Mouse (Mus musculus) E14TG2a.4 (cell line): Measurements from ENCODE around the gene Hacl1.
A peak's percentile ranks its signal among the peaks of the same experiment; 100 is the strongest.

Experiments used
- H3K27me3 ChIP-seq: 2 replicates; pipeline ENCODE4 v1.6.1; 2014; ENCODE audit warnings: low read length, control low read depth; ENCODE audit not compliant: insufficient read depth
- H3K36me3 ChIP-seq: 2 replicates; pipeline ENCODE4 v1.6.1; 2014; ENCODE audit warnings: low read length, control low read depth; ENCODE audit not compliant: insufficient read depth
- H3K4me1 ChIP-seq: replicated peaks from 2 replicates; pipeline ENCODE4 v1.6.1; 2014; ENCODE audit warnings: low read depth, low read length, control low read depth
- H3K4me3 ChIP-seq: replicated peaks from 2 replicates; pipeline ENCODE4 v1.5.1; 2014; ENCODE audit warnings: mild to moderate bottlenecking, low read length
- H3K9me3 ChIP-seq: 2 replicates; pipeline ENCODE4 v1.6.1; 2014; ENCODE audit warnings: low read length, control low read depth
- CTCF ChIP-seq: conservative IDR thresholded peaks from 2 replicates; pipeline ENCODE4 v1.5.1; 2014; ENCODE audit warnings: low read length
- NANOG ChIP-seq: IDR thresholded peaks from 2 replicates; pipeline ENCODE4 v1.6.1; 2014; ENCODE audit warnings: borderline replicate concordance, low read length, mixed read lengths
- POU5F1 ChIP-seq: IDR thresholded peaks from 2 replicates; pipeline ENCODE4 v1.6.1; 2014; ENCODE audit warnings: low read length, borderline replicate concordance

Hacl1 gene

GRCm38 (mm10) chr14:31640346-31640889 is 668 bp downstream of the Hacl1 start, which contains the start of gene Gm49387:
Gene Gm49387 (minus strand): TSS chr14:31640878.
- H3K4me1 ChIP-seq, result peaks cover 25% of the 10 kb centered on the region

GRCm38 (mm10) chr14:31630677-31631076 is 10.4 kb downstream of the Hacl1 start:
- no peak overlapping the region for H3K4me3 ChIP-seq
- no peaks in the 10 kb centered on the region for H3K9me3 ChIP-seq
- H3K27me3 ChIP-seq, result no peaks in the 10 kb centered on the region
- peaks cover 26% of the 10 kb centered on the region for H3K4me1 ChIP-seq
- TF ChIP-seq NANOG (no peak), CTCF (no peak), POU5F1 (no peak)
- H3K36me3 ChIP-seq, result 0 out of 2 replicates have a peak, but pooled peaks cover 3% of the 10 kb centered on the region

More at GRCm38 (mm10) chr14:31640346-31640889, 668 bp downstream of the Hacl1 start, which contains the start of gene Gm49387:
- no peaks in the 10 kb centered on the region for H3K9me3 ChIP-seq
- H3K36me3 ChIP-seq, result no peaks in the 10 kb centered on the region
- TF ChIP-seq CTCF (no peak), NANOG (no peak), POU5F1 (no peak)
- no peaks in the 10 kb centered on the region for H3K27me3 ChIP-seq
- H3K4me3 ChIP-seq, result peak within 1 kb of the TSS; percentile 91

- no peak overlapping the region for H3K4me3 ChIP-seq
- H3K9me3 ChIP-seq, result no peaks in the 10 kb centered on the region
- 0 out of 2 replicates have a peak, but pooled peaks cover 3% of the 10 kb centered on the region for H3K36me3 ChIP-seq
- H3K27me3 ChIP-seq, result no peaks in the 10 kb centered on the region
- no peaks in the 10 kb centered on the region for H3K4me1 ChIP-seq
- no peak for TF ChIP-seq CTCF
- TF ChIP-seq NANOG, result no peak
- TF ChIP-seq POU5F1, result no peak
Observed at GRCm38 (mm10) chr14:31622748-31623147, 18.3 kb downstream of the Hacl1 start.

GRCm38 (mm10) chr14:31620591-31621223 is 20.4 kb downstream of the Hacl1 start:
- H3K4me3 ChIP-seq, result no peak overlapping the region
- TF ChIP-seq POU5F1 (no peak), NANOG (no peak), CTCF (no peak)
- H3K36me3 ChIP-seq, result no peaks in the 10 kb centered on the region
- no peaks in the 10 kb centered on the region for H3K4me1 ChIP-seq
- no peaks in the 10 kb centered on the region for H3K9me3 ChIP-seq
- H3K27me3 ChIP-seq, result no peaks in the 10 kb centered on the region

- Histone ChIP-seq H3K27me3 (no peaks in the 10 kb centered on the region), H3K9me3 (no peaks in the 10 kb centered on the region), H3K4me1 (no peaks in the 10 kb centered on the region), H3K36me3 (no peaks in the 10 kb centered on the region), H3K4me3 (no peak overlapping the region)
- TF ChIP-seq NANOG (no peak), POU5F1 (no peak)
Observed at GRCm38 (mm10) chr14:31617997-31618396, 23.1 kb downstream of the Hacl1 start.

- Histone ChIP-seq H3K27me3 (no peaks in the 10 kb centered on the region), H3K4me1 (no peaks in the 10 kb centered on the region), H3K36me3 (no peaks in the 10 kb centered on the region), H3K4me3 (no peak overlapping the region), H3K9me3 (no peaks in the 10 kb centered on the region)
- TF ChIP-seq POU5F1 (no peak), NANOG (no peak), CTCF (no peak)
Observed at GRCm38 (mm10) chr14:31617204-31617603, 23.9 kb downstream of the Hacl1 start.

- no peak overlapping the region for H3K4me3 ChIP-seq
- H3K36me3 ChIP-seq, result no peaks in the 10 kb centered on the region
- H3K4me1 ChIP-seq, result no peaks in the 10 kb centered on the region
- H3K27me3 ChIP-seq, result no peaks in the 10 kb centered on the region
- H3K9me3 ChIP-seq, result no peaks in the 10 kb centered on the region
- TF ChIP-seq CTCF (no peak), NANOG (no peak), POU5F1 (no peak)
Observed at GRCm38 (mm10) chr14:31613671-31614070, 27.4 kb downstream of the Hacl1 start.

GRCm38 (mm10) chr14:31611986-31612385 is 29.1 kb downstream of the Hacl1 start:
- no peaks in the 10 kb centered on the region for H3K9me3 ChIP-seq
- no peaks in the 10 kb centered on the region for H3K36me3 ChIP-seq
- no peaks in the 10 kb centered on the region for H3K4me1 ChIP-seq
- no peak for TF ChIP-seq NANOG
- peak; percentile 58 for TF ChIP-seq CTCF
- TF ChIP-seq POU5F1, result no peak
- no peaks in the 10 kb centered on the region for H3K27me3 ChIP-seq
- H3K4me3 ChIP-seq, result no peak overlapping the region
